Mouse (Mus musculus): ENCODE data around the gene Gm9736. TPM values are rescaled to one million over a fixed set of nuclear protein-coding genes. Genes with fewer than 3 reads are reported as not detected.
"Not testable (repeated sequence)": the region's sequence is repeated elsewhere in the genome, so short reads cannot be mapped to it uniquely, and the experiment has no call there.

Gene Gm9736
- polyA plus RNA-seq, 1 experiment from 2014 or later, result not detected

DNA sequence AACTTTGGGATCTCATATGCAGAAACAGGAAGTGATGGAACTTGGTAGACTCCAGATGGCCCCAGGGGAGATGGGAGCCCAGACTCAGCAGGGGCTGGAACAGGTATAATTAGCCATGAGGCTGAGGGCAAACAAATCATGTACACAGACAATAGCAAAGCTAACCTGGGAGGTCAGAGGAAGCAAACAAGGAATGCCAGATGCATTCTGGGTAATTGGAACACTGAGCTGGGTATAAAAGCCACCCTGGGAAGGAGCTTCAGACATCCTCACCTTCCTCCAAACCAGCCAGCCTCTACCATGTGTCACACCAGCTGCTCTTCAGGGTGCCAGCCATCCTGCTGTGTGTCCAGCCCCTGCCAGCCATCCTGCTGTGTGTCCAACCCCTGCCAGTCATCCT lies 40.0 kb downstream of the Gm9736 start, which contains the start of gene Gm10024:
Gene Gm10024 (plus strand): TSS at position 301 of the 400 bp plus-strand sequence.
- not testable (repeated sequence) for H3K27me3 ChIP-seq (ENCODE audit: control insufficient read depth, insufficient read depth, low read length); H3K9ac ChIP-seq (replicated peaks; ENCODE audit: low read depth, low read length); H3K4me2 ChIP-seq (ENCODE audit: low read depth, low read length); H3K4me1 ChIP-seq (ENCODE audit: control insufficient read depth, insufficient read depth, low read length); H3K36me3 ChIP-seq (ENCODE audit: control insufficient read depth, insufficient read depth, low read length); H3K4me3 ChIP-seq (ENCODE audit: low read depth, low read length); H3K9me3 ChIP-seq (ENCODE audit: control insufficient read depth, low read length); H3K27ac ChIP-seq (ENCODE audit: low read depth, low read length); ATAC-seq (ENCODE audit: low read depth)

DNA sequence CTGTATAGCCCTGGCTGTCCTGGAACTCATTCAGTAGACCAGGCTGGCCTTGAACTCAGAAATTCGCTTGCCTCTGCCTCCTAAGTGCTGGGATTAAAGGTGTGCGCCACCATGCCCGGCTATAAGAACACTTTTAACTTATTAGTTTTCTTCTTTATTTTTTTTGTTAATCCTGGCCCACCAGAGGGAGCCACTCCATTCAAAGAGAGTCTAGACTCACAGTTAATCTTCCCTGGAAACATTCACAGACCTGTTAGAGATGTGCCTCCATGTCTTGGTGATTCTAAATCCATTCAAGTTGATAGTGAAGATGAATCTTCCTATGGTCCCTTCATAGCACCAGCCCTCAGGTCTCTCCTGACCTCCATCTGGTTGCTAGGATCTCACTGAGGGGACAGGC lies 41.3 kb downstream of the Gm9736 start:
- H3K9me3 ChIP-seq (ENCODE audit: control insufficient read depth, low read length), result no peaks in the 10 kb centered on the region; the same call in 1 of the 2 replicates
- no peak overlapping the region for H3K4me2 ChIP-seq (ENCODE audit: low read depth, low read length)
- ATAC-seq (ENCODE audit: low read depth), result no peak
- H3K4me3 ChIP-seq (ENCODE audit: low read depth, low read length), result no peak overlapping the region
- H3K4me1 ChIP-seq (ENCODE audit: control insufficient read depth, insufficient read depth, low read length), result no peaks in the 10 kb centered on the region
- no peak overlapping the region for H3K9ac ChIP-seq (replicated peaks; ENCODE audit: low read depth, low read length)
- H3K27me3 ChIP-seq (ENCODE audit: control insufficient read depth, insufficient read depth, low read length), result no peaks in the 10 kb centered on the region
- no peak overlapping the region for H3K27ac ChIP-seq (ENCODE audit: low read depth, low read length)
- H3K36me3 ChIP-seq (ENCODE audit: control insufficient read depth, insufficient read depth, low read length), result no peaks in the 10 kb centered on the region
- WGBS, result 83% methylated on average over 3 of the region's 3 CpGs

DNA sequence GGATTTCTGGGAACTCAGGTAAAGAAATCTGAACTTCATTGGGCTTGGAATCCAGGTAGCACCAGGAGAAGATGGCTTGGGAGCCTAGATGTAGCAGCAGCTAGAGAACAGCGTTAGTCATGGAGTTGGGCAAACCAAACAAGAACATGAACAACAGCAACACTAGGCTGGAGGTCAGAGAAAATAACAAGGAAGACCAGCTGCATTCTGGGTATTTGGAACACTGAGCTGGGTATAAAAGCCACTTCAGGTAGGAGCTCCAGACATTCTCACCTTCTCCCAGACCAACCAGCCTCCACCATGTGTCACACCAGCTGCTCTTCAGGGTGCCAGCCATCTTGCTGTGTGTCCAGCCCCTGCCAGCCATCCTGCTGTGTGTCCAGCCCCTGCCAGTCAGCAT lies 44.8 kb downstream of the Gm9736 start, which contains the start of gene Gm10272:
Gene Gm10272 (plus strand): TSS at position 301 of the 400 bp plus-strand sequence.
- no peaks in the 10 kb centered on the region for H3K36me3 ChIP-seq (ENCODE audit: control insufficient read depth, insufficient read depth, low read length)
- no peak within 1 kb of the TSS for H3K4me2 ChIP-seq (ENCODE audit: low read depth, low read length)
- peaks cover 3% of the 10 kb centered on the region; the same call in 1 of the 2 replicates for H3K9me3 ChIP-seq (ENCODE audit: control insufficient read depth, low read length)
- ATAC-seq (ENCODE audit: low read depth), result no peak
- WGBS, result 91% methylated on average over 1 of the region's 1 CpGs
- H3K4me3 ChIP-seq (ENCODE audit: low read depth, low read length), result no peak within 1 kb of the TSS
- H3K9ac ChIP-seq (replicated peaks; ENCODE audit: low read depth, low read length), result no peak within 1 kb of the TSS
- no peaks in the 10 kb centered on the region for H3K27me3 ChIP-seq (ENCODE audit: control insufficient read depth, insufficient read depth, low read length)
- no peaks in the 10 kb centered on the region for H3K4me1 ChIP-seq (ENCODE audit: control insufficient read depth, insufficient read depth, low read length)
- no peak within 1 kb of the TSS for H3K27ac ChIP-seq (ENCODE audit: low read depth, low read length)

Other genes with a start within 250 kb of the Gm9736 start
- gene Fam207a, start 235.6 kb downstream of the Gm9736 start, polyA plus RNA-seq (2014; fragmentation: Nextera tagmentation; extraction: Ambion mirVana), result 39.8 and 46.5 TPM in 2 replicates
- 0.44 and 1.2 TPM in 2 replicates for gene Itgb2, start 221.1 kb downstream of the Gm9736 start, polyA plus RNA-seq (2014; fragmentation: Nextera tagmentation; extraction: Ambion mirVana)
- 64.2 and 82.6 TPM in 2 replicates for gene Pttg1ip, start 169.6 kb downstream of the Gm9736 start, polyA plus RNA-seq (2014; fragmentation: Nextera tagmentation; extraction: Ambion mirVana)
- 214 and 240 TPM in 2 replicates for gene Sumo3, start 145.3 kb downstream of the Gm9736 start, polyA plus RNA-seq (2014; fragmentation: Nextera tagmentation; extraction: Ambion mirVana)
- 2.7 TPM in 1 of 2 replicates, not detected in the other for gene Gm49325, start 145.2 kb downstream of the Gm9736 start, polyA plus RNA-seq (2014; fragmentation: Nextera tagmentation; extraction: Ambion mirVana)
- 44.0 and 57.3 TPM in 2 replicates for gene Ube2g2, start 129.1 kb downstream of the Gm9736 start, polyA plus RNA-seq (2014; fragmentation: Nextera tagmentation; extraction: Ambion mirVana)
- gene Tspear, start 64.8 kb downstream of the Gm9736 start, polyA plus RNA-seq (2014; fragmentation: Nextera tagmentation; extraction: Ambion mirVana), result 1.4 and 1.5 TPM in 2 replicates
- gene Gm19402, start 60.6 kb downstream of the Gm9736 start, polyA plus RNA-seq (2014; fragmentation: Nextera tagmentation; extraction: Ambion mirVana), result not detected in 2 replicates
- not detected in 2 replicates for gene Gm9508, start 54.1 kb downstream of the Gm9736 start, polyA plus RNA-seq (2014; fragmentation: Nextera tagmentation; extraction: Ambion mirVana)
- gene Gm10272, start 44.7 kb downstream of the Gm9736 start, polyA plus RNA-seq (2014; fragmentation: Nextera tagmentation; extraction: Ambion mirVana), result not detected in 2 replicates
- not detected in 2 replicates for gene Gm10024, start 39.9 kb downstream of the Gm9736 start, polyA plus RNA-seq (2014; fragmentation: Nextera tagmentation; extraction: Ambion mirVana)
- not detected in 2 replicates for gene Gm10142, start 35.5 kb downstream of the Gm9736 start, polyA plus RNA-seq (2014; fragmentation: Nextera tagmentation; extraction: Ambion mirVana)
- gene Krtap12-1, start 30.8 kb downstream of the Gm9736 start, polyA plus RNA-seq (2014; fragmentation: Nextera tagmentation; extraction: Ambion mirVana), result not detected in 2 replicates
- gene Gm10100, start 24.9 kb downstream of the Gm9736 start, polyA plus RNA-seq (2014; fragmentation: Nextera tagmentation; extraction: Ambion mirVana), result not detected in 2 replicates
- gene Gm18596, start 8.7 kb downstream of the Gm9736 start, polyA plus RNA-seq (2014; fragmentation: Nextera tagmentation; extraction: Ambion mirVana), result not detected in 2 replicates
- gene Gm3233, start 8.3 kb upstream of the Gm9736 start, polyA plus RNA-seq (2014; fragmentation: Nextera tagmentation; extraction: Ambion mirVana), result not detected in 2 replicates
- not detected in 2 replicates for gene Gm3238, start 20.0 kb upstream of the Gm9736 start, polyA plus RNA-seq (2014; fragmentation: Nextera tagmentation; extraction: Ambion mirVana)
- gene Gm7138, start 25.6 kb upstream of the Gm9736 start, polyA plus RNA-seq (2014; fragmentation: Nextera tagmentation; extraction: Ambion mirVana), result not detected in 2 replicates
- not detected in 2 replicates for gene Gm3250, start 31.2 kb upstream of the Gm9736 start, polyA plus RNA-seq (2014; fragmentation: Nextera tagmentation; extraction: Ambion mirVana)
- gene Gm7137, start 36.8 kb upstream of the Gm9736 start, polyA plus RNA-seq (2014; fragmentation: Nextera tagmentation; extraction: Ambion mirVana), result not detected in 2 replicates
- not detected in 2 replicates for gene Gm9639, start 43.7 kb upstream of the Gm9736 start, polyA plus RNA-seq (2014; fragmentation: Nextera tagmentation; extraction: Ambion mirVana)
- gene Gm19668, start 47.8 kb upstream of the Gm9736 start, polyA plus RNA-seq (2014; fragmentation: Nextera tagmentation; extraction: Ambion mirVana), result not detected in 2 replicates
- gene Gm9507, start 60.5 kb upstream of the Gm9736 start, polyA plus RNA-seq (2014; fragmentation: Nextera tagmentation; extraction: Ambion mirVana), result not detected in 2 replicates
- not detected in 2 replicates for gene Gm2696, start 63.3 kb upstream of the Gm9736 start, polyA plus RNA-seq (2014; fragmentation: Nextera tagmentation; extraction: Ambion mirVana)
- gene Krtap10-4, start 75.7 kb upstream of the Gm9736 start, polyA plus RNA-seq (2014; fragmentation: Nextera tagmentation; extraction: Ambion mirVana), result not detected in 2 replicates
- gene Krtap10-10, start 84.6 kb upstream of the Gm9736 start, polyA plus RNA-seq (2014; fragmentation: Nextera tagmentation; extraction: Ambion mirVana), result not detected in 2 replicates
- gene Gm36176, start 95.4 kb upstream of the Gm9736 start, polyA plus RNA-seq (2014; fragmentation: Nextera tagmentation; extraction: Ambion mirVana), result not detected in 2 replicates
- gene Gm10318, start 101.5 kb upstream of the Gm9736 start, polyA plus RNA-seq (2014; fragmentation: Nextera tagmentation; extraction: Ambion mirVana), result 0.30 TPM in 1 of 2 replicates, not detected in the other
- not detected in 2 replicates for gene Gm3285, start 110.6 kb upstream of the Gm9736 start, polyA plus RNA-seq (2014; fragmentation: Nextera tagmentation; extraction: Ambion mirVana)
- 17.4 and 20.6 TPM in 2 replicates for gene Lrrc3, start 151.2 kb upstream of the Gm9736 start, polyA plus RNA-seq (2014; fragmentation: Nextera tagmentation; extraction: Ambion mirVana)
- 6.0 and 9.2 TPM in 2 replicates for gene Trpm2, start 219.2 kb upstream of the Gm9736 start, polyA plus RNA-seq (2014; fragmentation: Nextera tagmentation; extraction: Ambion mirVana)
- gene 1810043G02Rik, start 227.2 kb upstream of the Gm9736 start, polyA plus RNA-seq (2014; fragmentation: Nextera tagmentation; extraction: Ambion mirVana), result 41.3 and 52.6 TPM in 2 replicates